In the genomic region with DNA sequence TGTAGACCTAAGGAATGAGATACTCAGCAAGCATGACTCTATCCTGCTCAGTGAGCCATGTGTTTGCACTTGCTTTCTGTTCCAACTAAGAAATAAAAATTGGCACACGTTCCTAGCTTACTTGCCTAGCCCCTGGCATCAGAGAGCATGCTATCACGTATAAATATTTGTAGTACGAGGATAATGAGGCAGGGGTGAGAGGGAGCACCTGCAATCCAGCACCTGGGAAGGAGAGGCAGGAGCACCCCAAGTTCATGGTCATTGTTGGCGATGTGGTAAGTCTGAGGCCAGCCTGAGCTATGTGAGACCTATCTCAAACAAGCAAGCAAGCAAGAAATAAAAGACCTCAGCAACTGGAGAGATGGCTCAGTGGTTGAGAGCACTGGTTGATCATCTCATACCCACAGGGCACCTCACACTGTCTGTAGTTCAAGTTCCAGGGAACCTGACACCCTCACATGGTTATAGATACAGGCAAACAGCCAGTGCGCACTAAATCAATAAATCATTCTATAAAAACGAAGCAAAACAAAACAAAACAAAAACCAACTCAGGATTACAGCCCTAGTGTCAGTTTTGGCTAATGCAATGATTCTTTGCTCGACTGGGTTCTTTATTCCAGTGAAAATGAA, we compare ENCODE assay signal across 11 mouse cellular contexts. TPM values are rescaled to one million over a fixed set of nuclear protein-coding genes. Genes with fewer than 3 reads are reported as not detected.
DNase-seq lines count a peak whose midpoint lies in the region; ATAC-seq lines count a peak whose summit lies in the region.
"Had no signal": no experiment of that assay in that cellular context is flagged by ENCODE, and none has a peak within 500 bp of the region (broad histone marks: within the 10 kb centered on the region; RNA-seq: fewer than 3 reads in every experiment).

No protein-coding gene starts in this region.

- H3K9ac ChIP-seq in limb, embryonic 13.5 days = no peak overlapping the region
- H3K9ac ChIP-seq in forebrain, embryonic 12.5 days = no peak overlapping the region
- no peak overlapping the region for H3K9ac ChIP-seq in intestine, embryonic 16.5 days (ENCODE audit: low read depth, low read length)
- no peak overlapping the region for H3K9ac ChIP-seq in neural tube, embryonic 14.5 days (replicated peaks; ENCODE audit: low read depth, low read length)

- H3K9me3 ChIP-seq in limb, embryonic 13.5 days = no peaks in the 10 kb centered on the region
- H3K9me3 ChIP-seq in limb, embryonic 10.5 days (replicated peaks) = no peaks in the 10 kb centered on the region
- no peaks in the 10 kb centered on the region for H3K9me3 ChIP-seq in forebrain, embryonic 12.5 days
- H3K9me3 ChIP-seq in intestine, embryonic 16.5 days (ENCODE audit: control insufficient read depth, low read length) = no peaks in the 10 kb centered on the region
- H3K9me3 ChIP-seq in neural tube, embryonic 14.5 days (ENCODE audit: control insufficient read depth, low read length) = no peaks in the 10 kb centered on the region
- H3K9me3 ChIP-seq: heart, embryonic 15.5 days had no signal

- H3K4me2 ChIP-seq in limb, embryonic 13.5 days (replicated peaks) = peak overlapping the region; percentile 95; the same call in 1 of the 2 replicates
- peak overlapping the region; percentile 96; the same call in 1 of the 2 replicates for H3K4me2 ChIP-seq in forebrain, embryonic 12.5 days
- H3K4me2 ChIP-seq in intestine, embryonic 16.5 days (ENCODE audit: low read depth, low read length) = peak overlapping the region; percentile 88
- peak overlapping the region; percentile 92; the same call in 1 of the 2 replicates for H3K4me2 ChIP-seq in neural tube, embryonic 14.5 days (ENCODE audit: low read depth, low read length)

- WGBS in limb, embryonic 13.5 days = 73% methylated on average over 7 of the region's 7 CpGs
- 81% methylated on average over 7 of the region's 7 CpGs for WGBS in limb, embryonic 10.5 days
- 82% methylated on average over 7 of the region's 7 CpGs for WGBS in forebrain, embryonic 12.5 days
- WGBS in intestine, embryonic 16.5 days = 57% methylated on average over 7 of the region's 7 CpGs
- 72% methylated on average over 7 of the region's 7 CpGs for WGBS in neural tube, embryonic 14.5 days

- H3K4me3 ChIP-seq in limb, embryonic 13.5 days = peak overlapping the region; percentile 87; the same call in 1 of the 2 replicates
- H3K4me3 ChIP-seq in limb, embryonic 10.5 days = no peak overlapping the region
- H3K4me3 ChIP-seq in forebrain, embryonic 12.5 days (replicated peaks) = no peak overlapping the region
- peak overlapping the region; percentile 88 for H3K4me3 ChIP-seq in intestine, embryonic 16.5 days (ENCODE audit: low read length)
- H3K4me3 ChIP-seq in neural tube, embryonic 14.5 days (ENCODE audit: low read depth, low read length) = no peak overlapping the region

- peaks cover 3% of the 10 kb centered on the region; the same call in 1 of the 2 replicates for H3K36me3 ChIP-seq in limb, embryonic 13.5 days
- H3K36me3 ChIP-seq in limb, embryonic 10.5 days = 0 out of 2 replicates have a peak, but pooled peaks cover 1% of the 10 kb centered on the region
- H3K36me3 ChIP-seq in forebrain, embryonic 12.5 days (replicated peaks) = no peaks in the 10 kb centered on the region
- H3K36me3 ChIP-seq in intestine, embryonic 16.5 days (ENCODE audit: control insufficient read depth, insufficient read depth, low read length) = no peaks in the 10 kb centered on the region
- peaks cover 8% of the 10 kb centered on the region; the same call in 1 of the 2 replicates for H3K36me3 ChIP-seq in neural tube, embryonic 14.5 days (ENCODE audit: control insufficient read depth, insufficient read depth, low read length)
- H3K36me3 ChIP-seq: heart, embryonic 15.5 days had no signal

- H3K27ac ChIP-seq in limb, embryonic 13.5 days = no peak overlapping the region
- no peak overlapping the region for H3K27ac ChIP-seq in limb, embryonic 10.5 days
- no peak overlapping the region for H3K27ac ChIP-seq in forebrain, embryonic 12.5 days
- H3K27ac ChIP-seq in intestine, embryonic 16.5 days (ENCODE audit: low read length) = no peak overlapping the region
- no peak overlapping the region for H3K27ac ChIP-seq in neural tube, embryonic 14.5 days (ENCODE audit: low read depth, low read length)
- H3K27ac ChIP-seq: heart, embryonic 15.5 days had no signal

- no peaks in the 10 kb centered on the region for H3K27me3 ChIP-seq in limb, embryonic 13.5 days
- H3K27me3 ChIP-seq in limb, embryonic 10.5 days (ENCODE audit: low read depth, poor library complexity, severe bottlenecking) = no peaks in the 10 kb centered on the region
- H3K27me3 ChIP-seq in forebrain, embryonic 12.5 days = no peaks in the 10 kb centered on the region
- no peaks in the 10 kb centered on the region for H3K27me3 ChIP-seq in intestine, embryonic 16.5 days (replicated peaks; ENCODE audit: control insufficient read depth, insufficient read depth, low read length)
- no peaks in the 10 kb centered on the region for H3K27me3 ChIP-seq in neural tube, embryonic 14.5 days (ENCODE audit: control insufficient read depth, insufficient read depth, low read length)
- H3K27me3 ChIP-seq: heart, embryonic 15.5 days had no signal

- peaks cover 15% of the 10 kb centered on the region for H3K4me1 ChIP-seq in limb, embryonic 13.5 days
- H3K4me1 ChIP-seq in limb, embryonic 10.5 days = peaks cover 12% of the 10 kb centered on the region
- H3K4me1 ChIP-seq in forebrain, embryonic 12.5 days = peaks cover 12% of the 10 kb centered on the region
- H3K4me1 ChIP-seq in intestine, embryonic 16.5 days (ENCODE audit: control insufficient read depth, insufficient read depth, low read length) = peaks cover 10% of the 10 kb centered on the region; the same call in 1 of the 2 replicates
- H3K4me1 ChIP-seq in neural tube, embryonic 14.5 days (ENCODE audit: control insufficient read depth, insufficient read depth, low read length) = peaks cover 10% of the 10 kb centered on the region; the same call in 1 of the 2 replicates

- no peak for ATAC-seq in limb, embryonic 13.5 days (ENCODE audit: low FRiP score, low read depth)
- ATAC-seq in forebrain, embryonic 12.5 days (ENCODE audit: low FRiP score) = no peak
- peak; percentile 41 for ATAC-seq in intestine, embryonic 16.5 days
- no peak for ATAC-seq in neural tube, embryonic 14.5 days (ENCODE audit: low read depth)

- DNase-seq in limb, embryonic 10.5 days (ENCODE audit: low spot score) = no peak
- DNase-seq in cerebellum, postnatal 36 days = no peak
- DNase-seq in right cerebral cortex, postnatal 4 days = no peak
- no peak for DNase-seq in heart, adult 11 months
- DNase-seq: lung, adult 18-20 months had no signal

RNA-seq across cellular contexts. Expression of gene Edem2, which starts 1.4 kb away (rescaled TPM):
- polyA plus RNA-seq in limb, embryonic 13.5 days (2015; fragmentation: Nextera tagmentation; extraction: Ambion mirVana) = 27.3 and 28.2 TPM in 2 replicates
- 22.1 and 26.6 TPM in 2 replicates for polyA plus RNA-seq in limb, embryonic 10.5 days (2016; fragmentation: Nextera tagmentation; extraction: Ambion mirVana)
- polyA plus RNA-seq in forebrain, embryonic 12.5 days (2016; fragmentation: Nextera tagmentation; extraction: Ambion mirVana) = 32.6 and 33.0 TPM in 2 replicates
- polyA plus RNA-seq in intestine, embryonic 16.5 days (2015; fragmentation: Nextera tagmentation; extraction: Ambion mirVana) = 85.7 and 94.6 TPM in 2 replicates
- polyA plus RNA-seq in neural tube, embryonic 14.5 days (2014; fragmentation: Nextera tagmentation; extraction: Ambion mirVana) = 38.2 and 42.3 TPM in 2 replicates

RNA-seq across cellular contexts. Expression of gene Gm17581, which starts 7.8 kb away (rescaled TPM):
- polyA plus RNA-seq in limb, embryonic 13.5 days (2015; fragmentation: Nextera tagmentation; extraction: Ambion mirVana) = not detected in 2 replicates
- polyA plus RNA-seq in limb, embryonic 10.5 days (2016; fragmentation: Nextera tagmentation; extraction: Ambion mirVana) = not detected in 2 replicates
- polyA plus RNA-seq in forebrain, embryonic 12.5 days (2016; fragmentation: Nextera tagmentation; extraction: Ambion mirVana) = not detected in 2 replicates
- not detected in 2 replicates for polyA plus RNA-seq in intestine, embryonic 16.5 days (2015; fragmentation: Nextera tagmentation; extraction: Ambion mirVana)
- not detected in 2 replicates for polyA plus RNA-seq in neural tube, embryonic 14.5 days (2014; fragmentation: Nextera tagmentation; extraction: Ambion mirVana)
- polyA plus RNA-seq: heart, embryonic 15.5 days; thymus, postnatal 0 days had no signal

RNA-seq across cellular contexts. Expression of gene Procr, which starts 23.0 kb away (rescaled TPM):
- 5.7 and 5.8 TPM in 2 replicates for polyA plus RNA-seq in limb, embryonic 13.5 days (2015; fragmentation: Nextera tagmentation; extraction: Ambion mirVana)
- 0.87 and 1.9 TPM in 2 replicates for polyA plus RNA-seq in limb, embryonic 10.5 days (2016; fragmentation: Nextera tagmentation; extraction: Ambion mirVana)
- 1.4 and 2.6 TPM in 2 replicates for polyA plus RNA-seq in forebrain, embryonic 12.5 days (2016; fragmentation: Nextera tagmentation; extraction: Ambion mirVana)
- polyA plus RNA-seq in intestine, embryonic 16.5 days (2015; fragmentation: Nextera tagmentation; extraction: Ambion mirVana) = 20.4 and 20.8 TPM in 2 replicates
- 1.2 and 3.9 TPM in 2 replicates for polyA plus RNA-seq in neural tube, embryonic 14.5 days (2014; fragmentation: Nextera tagmentation; extraction: Ambion mirVana)

RNA-seq across cellular contexts. Expression of gene Trpc4ap, which starts 35.7 kb away (rescaled TPM):
- 150 and 160 TPM in 2 replicates for polyA plus RNA-seq in limb, embryonic 13.5 days (2015; fragmentation: Nextera tagmentation; extraction: Ambion mirVana)
- 125 and 141 TPM in 2 replicates for polyA plus RNA-seq in limb, embryonic 10.5 days (2016; fragmentation: Nextera tagmentation; extraction: Ambion mirVana)
- polyA plus RNA-seq in forebrain, embryonic 12.5 days (2016; fragmentation: Nextera tagmentation; extraction: Ambion mirVana) = 159 and 167 TPM in 2 replicates
- polyA plus RNA-seq in intestine, embryonic 16.5 days (2015; fragmentation: Nextera tagmentation; extraction: Ambion mirVana) = 99.3 and 103 TPM in 2 replicates
- polyA plus RNA-seq in neural tube, embryonic 14.5 days (2014; fragmentation: Nextera tagmentation; extraction: Ambion mirVana) = 165 and 174 TPM in 2 replicates

RNA-seq across cellular contexts. Expression of gene Mmp24, which starts 47.3 kb away (rescaled TPM):
- 0.05 and 0.20 TPM in 2 replicates for polyA plus RNA-seq in limb, embryonic 13.5 days (2015; fragmentation: Nextera tagmentation; extraction: Ambion mirVana)
- polyA plus RNA-seq in limb, embryonic 10.5 days (2016; fragmentation: Nextera tagmentation; extraction: Ambion mirVana) = 0.05 TPM in 1 of 2 replicates, not detected in the other
- 3.4 and 4.4 TPM in 2 replicates for polyA plus RNA-seq in forebrain, embryonic 12.5 days (2016; fragmentation: Nextera tagmentation; extraction: Ambion mirVana)
- 0.18 and 0.21 TPM in 2 replicates for polyA plus RNA-seq in intestine, embryonic 16.5 days (2015; fragmentation: Nextera tagmentation; extraction: Ambion mirVana)
- 18.5 and 20.0 TPM in 2 replicates for polyA plus RNA-seq in neural tube, embryonic 14.5 days (2014; fragmentation: Nextera tagmentation; extraction: Ambion mirVana)

Comparison
In these comparisons a context has a peak if more than half of its experiments do, and no peak if none do; other contexts are left out.
1. H3K4me3 ChIP-seq: peak in limb, embryonic 13.5 days (single experiment) and intestine, embryonic 16.5 days (single experiment); none in limb, embryonic 10.5 days (single experiment), forebrain, embryonic 12.5 days (single experiment) and neural tube, embryonic 14.5 days (single experiment).
2. Peak in every context shown above with its lines, with median percentiles within 50 percentile points of each other: H3K4me2 ChIP-seq.